Mouse (Mus musculus): ENCODE data around the gene Mrpl48. TPM values are rescaled to one million over a fixed set of nuclear protein-coding genes. Genes with fewer than 3 reads are reported as not detected.

Mrpl48 gene
- 2.1 and 2.7 TPM in 2 replicates for polyA plus RNA-seq (2012; ENCODE audit: low replicate concordance)

DNA sequence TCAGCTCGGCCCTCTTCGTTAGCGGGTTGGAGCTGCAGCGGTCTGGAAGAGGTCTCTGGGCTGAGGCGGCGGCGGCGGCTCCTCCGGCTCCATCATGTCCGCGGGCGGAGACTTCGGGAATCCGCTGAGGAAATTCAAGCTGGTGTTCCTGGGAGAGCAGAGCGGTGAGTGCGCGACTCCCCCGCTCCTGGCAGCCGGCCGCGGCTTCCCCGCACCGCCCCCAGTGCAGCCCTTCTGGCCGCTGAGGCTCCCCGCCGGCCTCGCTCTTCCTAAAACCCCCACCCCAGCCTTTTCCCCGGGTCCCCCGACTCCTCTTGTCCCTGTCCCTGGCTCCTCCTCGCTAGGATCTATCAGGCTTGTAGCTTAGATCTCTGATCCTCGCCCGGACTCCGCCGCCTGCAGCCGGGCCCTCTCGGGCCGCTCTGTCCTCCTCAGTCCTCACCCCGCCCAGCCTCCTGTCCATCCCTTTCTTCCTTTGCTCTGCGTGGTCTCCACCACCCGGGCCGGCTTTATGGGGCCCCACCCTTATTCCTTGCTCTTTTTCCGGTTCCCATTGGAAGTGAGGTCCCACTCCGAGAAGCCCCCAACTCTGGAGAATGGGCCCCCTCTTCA is at the start of gene Mrpl48:
Gene Mrpl48 (minus strand): TSS at position 172 of the 612 bp plus-strand sequence.

DNA sequence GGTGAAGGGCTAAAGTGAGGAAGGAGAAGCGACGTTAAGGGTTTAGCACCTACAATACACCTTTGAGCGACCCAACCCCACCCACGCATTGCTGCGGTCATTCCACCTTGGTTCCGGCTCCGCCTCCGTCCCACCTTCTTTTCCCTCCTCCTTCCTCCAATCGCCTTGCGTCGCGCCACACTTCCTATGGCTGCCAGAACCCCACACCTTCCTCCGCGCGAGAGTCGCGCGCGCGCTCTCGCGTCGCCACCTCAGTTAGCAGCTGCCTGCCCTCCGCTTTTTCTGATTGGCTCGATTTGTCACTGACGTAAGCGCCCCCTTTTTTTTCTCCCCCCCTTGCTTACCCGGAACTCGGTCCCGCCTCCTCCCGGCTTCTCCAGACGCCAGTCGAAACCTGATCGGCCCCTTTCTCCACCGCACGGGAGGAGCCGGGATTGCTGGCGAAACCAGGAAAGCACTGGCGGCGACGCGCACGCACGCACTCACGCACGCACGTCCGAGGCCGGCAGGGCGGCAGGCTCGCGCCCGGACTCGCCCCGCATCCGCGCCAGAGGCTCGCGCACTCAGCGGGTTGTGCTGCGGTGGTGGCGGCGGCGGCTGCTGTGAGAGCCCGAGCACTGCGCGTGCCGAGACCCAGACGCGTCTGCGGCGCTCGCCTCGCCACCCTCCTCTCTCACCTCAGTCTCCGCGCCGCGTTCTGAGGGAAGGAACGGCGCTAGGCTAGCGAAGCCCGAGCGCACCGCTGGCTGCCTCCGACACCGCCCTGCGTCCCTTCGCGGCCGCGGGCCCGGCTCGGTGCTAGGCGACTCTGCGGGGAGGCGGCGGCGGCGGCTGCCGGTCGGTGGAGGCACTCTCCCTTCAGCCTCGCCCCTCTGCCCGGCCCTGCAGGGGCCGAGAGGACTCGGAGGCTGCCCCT is 629 bp downstream of the Mrpl48 start, which contains the start of gene Rab6a:
Gene Rab6a (plus strand): TSS at position 197 of the 916 bp plus-strand sequence.

DNA sequence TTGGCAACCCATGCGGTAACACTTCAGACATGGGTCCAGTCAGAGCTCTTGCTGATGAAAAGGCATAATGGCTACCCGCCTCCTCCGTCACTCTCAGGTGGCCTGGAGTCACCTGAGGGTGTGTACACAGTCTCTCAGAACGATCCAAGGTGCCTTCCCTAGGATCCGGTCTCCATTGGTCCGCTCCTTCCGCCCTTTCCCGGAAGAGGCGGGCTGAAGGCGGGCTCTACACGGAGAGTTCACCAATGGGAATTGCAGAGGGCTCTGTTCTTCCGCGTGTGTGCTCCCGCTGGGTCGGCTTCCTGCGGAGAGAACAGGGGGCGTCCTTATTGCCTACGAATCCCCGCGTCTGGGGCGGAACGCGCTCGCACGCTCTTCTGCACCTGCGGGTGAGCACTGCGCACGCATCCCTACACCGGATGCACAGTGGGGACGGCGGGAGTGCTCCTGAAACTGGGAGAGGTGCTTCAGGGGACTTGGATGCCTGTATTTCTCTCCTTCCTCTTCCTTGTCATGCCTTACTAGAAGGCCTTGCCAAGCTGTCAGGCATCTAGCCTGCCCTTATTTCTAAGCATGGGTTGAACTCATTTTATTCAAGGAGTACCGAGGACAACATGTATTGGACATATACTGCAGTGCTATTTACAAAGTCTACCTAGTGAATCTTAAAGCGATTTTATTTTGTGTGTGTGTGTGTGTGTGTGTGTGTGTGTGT is 71.1 kb downstream of the Mrpl48 start, which contains the start of gene Coa4:
Gene Coa4 (plus strand): TSS at position 268 of the 715 bp plus-strand sequence.

DNA sequence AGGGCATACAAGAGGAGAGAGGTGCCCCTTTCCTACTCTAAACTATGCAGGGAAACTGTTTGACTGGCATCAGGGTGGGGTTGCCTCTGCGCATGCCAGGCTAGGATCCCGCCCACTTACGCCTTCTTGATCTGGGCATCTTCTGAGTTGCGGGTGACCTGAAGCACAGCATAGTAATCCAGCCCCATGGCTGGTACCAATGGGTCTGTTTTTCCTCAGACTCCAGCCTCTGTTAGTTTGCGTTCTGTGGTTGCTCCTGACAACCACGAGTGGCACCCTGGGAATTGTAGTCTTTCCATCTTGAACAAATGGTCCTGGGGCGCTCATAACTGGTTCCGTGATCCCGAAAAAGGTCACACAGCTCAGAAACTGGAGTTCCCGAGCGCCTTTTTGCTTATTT is 93.5 kb downstream of the Mrpl48 start, which contains the start of gene Dnajb13:
Gene Dnajb13 (minus strand): TSS at position 388 of the 400 bp plus-strand sequence.

Other genes with a start within 250 kb of the Mrpl48 start
- 27.5 and 47.7 TPM in 2 replicates for gene C2cd3, start 236.1 kb downstream of the Mrpl48 start, polyA plus RNA-seq (2012; ENCODE audit: low replicate concordance)
- 27.9 and 30.1 TPM in 2 replicates for gene Ppme1, start 236.0 kb downstream of the Mrpl48 start, polyA plus RNA-seq (2012; ENCODE audit: low replicate concordance)
- gene Ucp3, start 135.3 kb downstream of the Mrpl48 start, polyA plus RNA-seq (2012; ENCODE audit: low replicate concordance): 0.74 and 1.5 TPM in 2 replicates
- gene Ucp2, start 115.0 kb downstream of the Mrpl48 start, polyA plus RNA-seq (2012; ENCODE audit: low replicate concordance): 1,213 and 1,443 TPM in 2 replicates
- gene Dnajb13, start 93.3 kb downstream of the Mrpl48 start, polyA plus RNA-seq (2012; ENCODE audit: low replicate concordance): 0.26 and 1.2 TPM in 2 replicates
- gene Coa4, start 71.2 kb downstream of the Mrpl48 start, polyA plus RNA-seq (2012; ENCODE audit: low replicate concordance): 3.2 and 8.6 TPM in 2 replicates
- 16.2 and 29.3 TPM in 2 replicates for gene Rab6a, start 891 bp downstream of the Mrpl48 start, polyA plus RNA-seq (2012; ENCODE audit: low replicate concordance)
- 0.06 TPM in 1 of 2 replicates, not detected in the other for gene Plekhb1, start 54.1 kb upstream of the Mrpl48 start, polyA plus RNA-seq (2012; ENCODE audit: low replicate concordance)
- gene Fam168a, start 98.3 kb upstream of the Mrpl48 start, polyA plus RNA-seq (2012; ENCODE audit: low replicate concordance): 58.8 and 71.9 TPM in 2 replicates